Mouse (Mus musculus): ENCODE measurements around the gene Gm8251.

DNA sequence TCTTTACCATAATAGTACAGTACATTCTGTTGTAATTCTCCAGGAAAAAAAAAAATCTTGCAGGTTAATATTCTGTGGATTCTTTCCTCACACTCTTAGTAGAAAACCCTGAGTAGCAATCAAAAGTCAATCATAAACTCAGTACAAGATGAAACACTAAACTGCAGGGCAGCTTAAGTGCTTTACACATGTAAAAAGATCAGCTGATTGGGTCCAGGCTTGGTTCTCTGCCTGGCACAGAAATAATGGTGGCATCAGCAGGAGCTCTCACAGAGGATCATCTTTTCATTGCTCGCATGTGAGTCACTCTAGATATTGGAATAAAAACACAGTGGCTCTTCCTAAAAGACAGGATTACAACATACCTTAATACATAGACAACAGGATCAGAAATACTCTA, 34.1 kb downstream of the Gm8251 start:
- TF ChIP-seq CTCF (IDR thresholded peaks at IDR 0.05; ENCODE audit: borderline replicate concordance, insufficient read depth, low read length) (no peak), POLR2A (IDR thresholded peaks at IDR 0.05; ENCODE audit: low read depth, low read length) (no peak)

All from embryonic fibroblast, embryonic 13.5 days (primary cell).